Mouse (Mus musculus): Measurements from ENCODE around the gene Cntn1. TPM values are rescaled to one million over a fixed set of nuclear protein-coding genes. Genes with fewer than 3 reads are reported as not detected.

Cntn1 gene
- polyA plus RNA-seq, 1 experiment, result 154 TPM

GRCm38 (mm10) chr15:92141972-92142371 lies 91.0 kb downstream of the Cntn1 start:
- no peak overlapping the region for H3K4me3 ChIP-seq (replicated peaks; ENCODE audit: insufficient read depth, low read depth, low read length)
- DNase-seq, result peak in 1 of 2 experiments; percentile 64
- H3K4me1 ChIP-seq (ENCODE audit: control insufficient read depth, insufficient read depth, low read length), result peaks cover 3% of the 10 kb centered on the region; the same call in 1 of the 2 replicates
- no peak overlapping the region for H3K27ac ChIP-seq (ENCODE audit: insufficient read depth, low read length)
- H3K27me3 ChIP-seq (ENCODE audit: control insufficient read depth, insufficient read depth, low read length), result no peaks in the 10 kb centered on the region
- WGBS, result 23% methylated on average over 4 of the region's 4 CpGs
- TF ChIP-seq POLR2A (IDR thresholded peaks at IDR 0.05; ENCODE audit: borderline replicate concordance, insufficient read depth, low read length) (no peak), CTCF (IDR thresholded peaks at IDR 0.05; ENCODE audit: borderline replicate concordance, insufficient read depth, low read depth, low read length) (no peak)

GRCm38 (mm10) chr15:92154921-92155320 lies 104.0 kb downstream of the Cntn1 start:
- TF ChIP-seq CTCF (IDR thresholded peaks at IDR 0.05; ENCODE audit: borderline replicate concordance, insufficient read depth, low read depth, low read length), result no peak
- TF ChIP-seq POLR2A (IDR thresholded peaks at IDR 0.05; ENCODE audit: borderline replicate concordance, insufficient read depth, low read length), result no peak
- no peaks in the 10 kb centered on the region for H3K27me3 ChIP-seq (ENCODE audit: control insufficient read depth, insufficient read depth, low read length)
- 21% methylated on average over 2 of the region's 2 CpGs for WGBS

GRCm38 (mm10) chr15:92160855-92161162 lies 109.8 kb downstream of the Cntn1 start:
- DNase-seq, result peak in 1 of 2 experiments; percentile 52
- Histone ChIP-seq H3K27me3 (ENCODE audit: control insufficient read depth, insufficient read depth, low read length) (no peaks in the 10 kb centered on the region), H3K4me3 (replicated peaks; ENCODE audit: insufficient read depth, low read depth, low read length) (peak overlapping the region; percentile 77), H3K27ac (ENCODE audit: insufficient read depth, low read length) (peak overlapping the region; percentile 86), H3K4me1 (ENCODE audit: control insufficient read depth, insufficient read depth, low read length) (peaks cover 6% of the 10 kb centered on the region)
- TF ChIP-seq CTCF (IDR thresholded peaks at IDR 0.05; ENCODE audit: borderline replicate concordance, insufficient read depth, low read depth, low read length) (no peak), POLR2A (IDR thresholded peaks at IDR 0.05; ENCODE audit: borderline replicate concordance, insufficient read depth, low read length) (no peak)
- 18% methylated on average over 10 of the region's 10 CpGs for WGBS

More at GRCm38 (mm10) chr15:92154921-92155320, 104.0 kb downstream of the Cntn1 start:
- no peak overlapping the region for H3K4me3 ChIP-seq (replicated peaks; ENCODE audit: insufficient read depth, low read depth, low read length)
- no peaks in the 10 kb centered on the region for H3K4me1 ChIP-seq (ENCODE audit: control insufficient read depth, insufficient read depth, low read length)
- no peak for DNase-seq
- H3K27ac ChIP-seq (ENCODE audit: insufficient read depth, low read length), result no peak overlapping the region

- H3K27ac ChIP-seq (ENCODE audit: insufficient read depth, low read length), result peak overlapping the region; percentile 86
- WGBS, result 6% methylated on average over 20 of the region's 20 CpGs
- peaks cover 6% of the 10 kb centered on the region for H3K4me1 ChIP-seq (ENCODE audit: control insufficient read depth, insufficient read depth, low read length)
- TF ChIP-seq POLR2A (IDR thresholded peaks at IDR 0.05; ENCODE audit: borderline replicate concordance, insufficient read depth, low read length) (no peak; the same call in 1 of the 2 replicates), CTCF (IDR thresholded peaks at IDR 0.05; ENCODE audit: borderline replicate concordance, insufficient read depth, low read depth, low read length) (peak; percentile 38; the same call in 1 of the 2 replicates)
- peak; percentile 67 to 74 for DNase-seq
- H3K4me3 ChIP-seq (replicated peaks; ENCODE audit: insufficient read depth, low read depth, low read length), result peak overlapping the region; percentile 77
- H3K27me3 ChIP-seq (ENCODE audit: control insufficient read depth, insufficient read depth, low read length), result no peaks in the 10 kb centered on the region
Measured at GRCm38 (mm10) chr15:92161163-92162025, 110.4 kb downstream of the Cntn1 start.

- Histone ChIP-seq H3K4me1 (ENCODE audit: control insufficient read depth, insufficient read depth, low read length) (peaks cover 9% of the 10 kb centered on the region), H3K4me3 (replicated peaks; ENCODE audit: insufficient read depth, low read depth, low read length) (peak overlapping the region; percentile 32), H3K27ac (ENCODE audit: insufficient read depth, low read length) (no peak overlapping the region), H3K27me3 (ENCODE audit: control insufficient read depth, insufficient read depth, low read length) (no peaks in the 10 kb centered on the region)
- 15% methylated on average over 4 of the region's 4 CpGs for WGBS
- TF ChIP-seq CTCF (IDR thresholded peaks at IDR 0.05; ENCODE audit: borderline replicate concordance, insufficient read depth, low read depth, low read length) (no peak), POLR2A (IDR thresholded peaks at IDR 0.05; ENCODE audit: borderline replicate concordance, insufficient read depth, low read length) (no peak)
- DNase-seq, result peak; percentile 53 to 65
Measured at GRCm38 (mm10) chr15:92162835-92163234, 111.9 kb downstream of the Cntn1 start.

GRCm38 (mm10) chr15:92164127-92164526 lies 113.2 kb downstream of the Cntn1 start:
- WGBS, result 45% methylated on average over 3 of the region's 3 CpGs
- TF ChIP-seq POLR2A (IDR thresholded peaks at IDR 0.05; ENCODE audit: borderline replicate concordance, insufficient read depth, low read length) (no peak), CTCF (IDR thresholded peaks at IDR 0.05; ENCODE audit: borderline replicate concordance, insufficient read depth, low read depth, low read length) (no peak)
- DNase-seq, result peak; percentile 60 to 77
- Histone ChIP-seq H3K27me3 (ENCODE audit: control insufficient read depth, insufficient read depth, low read length) (no peaks in the 10 kb centered on the region), H3K27ac (ENCODE audit: insufficient read depth, low read length) (no peak overlapping the region), H3K4me1 (ENCODE audit: control insufficient read depth, insufficient read depth, low read length) (peaks cover 9% of the 10 kb centered on the region), H3K4me3 (replicated peaks; ENCODE audit: insufficient read depth, low read depth, low read length) (no peak overlapping the region)

GRCm38 (mm10) chr15:92166266-92166665 lies 115.3 kb downstream of the Cntn1 start:
- peak; percentile 68 to 92 for DNase-seq
- TF ChIP-seq POLR2A (IDR thresholded peaks at IDR 0.05; ENCODE audit: borderline replicate concordance, insufficient read depth, low read length) (no peak), CTCF (IDR thresholded peaks at IDR 0.05; ENCODE audit: borderline replicate concordance, insufficient read depth, low read depth, low read length) (no peak)

GRCm38 (mm10) chr15:92175739-92176138 lies 124.8 kb downstream of the Cntn1 start:
- WGBS, result 15% methylated on average over 2 of the region's 2 CpGs
- Histone ChIP-seq H3K4me1 (ENCODE audit: control insufficient read depth, insufficient read depth, low read length) (peaks cover 7% of the 10 kb centered on the region; the same call in 1 of the 2 replicates), H3K27ac (ENCODE audit: insufficient read depth, low read length) (no peak overlapping the region), H3K4me3 (replicated peaks; ENCODE audit: insufficient read depth, low read depth, low read length) (no peak overlapping the region), H3K27me3 (ENCODE audit: control insufficient read depth, insufficient read depth, low read length) (no peaks in the 10 kb centered on the region)
- TF ChIP-seq POLR2A (IDR thresholded peaks at IDR 0.05; ENCODE audit: borderline replicate concordance, insufficient read depth, low read length), result no peak
- TF ChIP-seq CTCF (IDR thresholded peaks at IDR 0.05; ENCODE audit: borderline replicate concordance, insufficient read depth, low read depth, low read length), result peak; percentile 64; the same call in 1 of the 2 replicates
- peak; percentile 60 to 74 for DNase-seq

More at GRCm38 (mm10) chr15:92166266-92166665, 115.3 kb downstream of the Cntn1 start:
- H3K4me3 ChIP-seq (replicated peaks; ENCODE audit: insufficient read depth, low read depth, low read length), result no peak overlapping the region
- H3K27ac ChIP-seq (ENCODE audit: insufficient read depth, low read length), result no peak overlapping the region
- WGBS, result 31% methylated on average over 5 of the region's 5 CpGs
- peaks cover 9% of the 10 kb centered on the region for H3K4me1 ChIP-seq (ENCODE audit: control insufficient read depth, insufficient read depth, low read length)
- no peaks in the 10 kb centered on the region for H3K27me3 ChIP-seq (ENCODE audit: control insufficient read depth, insufficient read depth, low read length)
